Mouse (Mus musculus) liver, embryonic 14.5 days (tissue): ENCODE measurements around the gene Vsig1. TPM values are rescaled to one million over a fixed set of nuclear protein-coding genes. Genes with fewer than 3 reads are reported as not detected.

Source experiments
- ATAC-seq: fragments of 200-750 bp; cut with Nextera tagmentation; 2 replicates; pipeline ENCODE4 v1.8.0; 2017; ENCODE audit warnings: moderate number of reproducible peaks, mild to moderate bottlenecking, moderate library complexity; ENCODE audit not compliant: insufficient read depth
- DNase-seq, 3 experiments: peaks; one replicate each; pipeline ENCODE4 v3.0.0-alpha.2; 2012 to 2013; ENCODE audit warnings: low read depth in 3 of 3, low spot score in 3 of 3
- H3K27ac ChIP-seq: fragments of 300-500 bp; sonication (generic); 2 replicates; pipeline ENCODE4 v1.5.1; 2014; ENCODE audit warnings: moderate library complexity, mild to moderate bottlenecking, control low read depth, inconsistent platforms
- H3K27me3 ChIP-seq: fragments of 300-500 bp; sonication (generic); 2 replicates; pipeline ENCODE4 v1.6.1; 2014; ENCODE audit warnings: mild to moderate bottlenecking, low read length, moderate library complexity; ENCODE audit not compliant: control insufficient read depth, insufficient read depth
- H3K36me3 ChIP-seq: fragments of 300-500 bp; sonication (generic); replicated peaks from 2 replicates; pipeline ENCODE4 v1.6.1; 2014; ENCODE audit warnings: low read depth; ENCODE audit not compliant: control insufficient read depth, insufficient read depth
- H3K4me1 ChIP-seq, 2 experiments: fragments of 200-500 bp in 1 of 2; fragments of 300-500 bp in 1 of 2; sonication (generic) in 1 of 2; replicated peaks; 2 replicates each; pipeline ENCODE4 v1.6.1; 2012 to 2014; ENCODE audit warnings: antibody characterized with exemption in 1 of 2, inconsistent platforms in 1 of 2, low read length in 1 of 2; ENCODE audit not compliant: control insufficient read depth in 2 of 2, insufficient read depth in 2 of 2
- H3K4me2 ChIP-seq: fragments of 300-500 bp; sonication (generic); 2 replicates; pipeline ENCODE4 v1.6.1; 2014; ENCODE audit warnings: low read depth, mild to moderate bottlenecking, control low read depth, moderate library complexity
- H3K4me3 ChIP-seq, 2 experiments: fragments of 200-500 bp in 1 of 2; fragments of 300-500 bp in 1 of 2; sonication (generic) in 1 of 2; 2 replicates each; pipeline ENCODE4 v1.5.1; 2012 to 2014; ENCODE audit warnings: low read depth in 2 of 2, low read length in 2 of 2, mild to moderate bottlenecking in 2 of 2, control low read depth in 1 of 2, inconsistent platforms in 1 of 2, moderate library complexity in 1 of 2; ENCODE audit not compliant: insufficient read depth in 1 of 2
- H3K9ac ChIP-seq: fragments of 300-500 bp; sonication (generic); replicated peaks from 2 replicates; pipeline ENCODE4 v1.6.1; 2014; ENCODE audit warnings: mild to moderate bottlenecking, control low read depth, moderate library complexity
- H3K9me3 ChIP-seq: fragments of 300-500 bp; sonication (generic); 2 replicates; pipeline ENCODE4 v1.6.1; 2016; ENCODE audit warnings: low read length, mixed read lengths; ENCODE audit not compliant: control insufficient read depth
- CTCF ChIP-seq: IDR thresholded peaks from 2 replicates; pipeline ENCODE4 v1.5.1; 2016; ENCODE audit warnings: antibody characterized with exemption, low read depth, control low read depth
- EP300 ChIP-seq: IDR thresholded peaks from 2 replicates; pipeline ENCODE4 v1.6.1; 2016; ENCODE audit warnings: antibody characterized with exemption, low read depth
- WGBS: fragments of 180-500 bp; shearing (Covaris S2); extraction: QIAGEN DNeasy Blood & Tissue Kit; methylation state at CpG from one replicate; pipeline ENCODE4 v1.1.7; 2014; ENCODE audit not compliant: insufficient replicate concordance; 5-methylcytosine and 5-hydroxymethylcytosine counted together
- polyA plus RNA-seq, 2 experiments: library from polyadenylated mRNA; depleted of rRNA in 1 of 2; stranded (reverse) in 1 of 2; unstranded in 1 of 2; fragments of >200 nt; fragmentation: Nextera tagmentation in 1 of 2; extraction: Ambion mirVana in 1 of 2; gene quantifications; 2 replicates each; pipeline versions ENCODE4 v1.2.1 to v1.2.3; 2012 to 2014

The Vsig1 gene
- polyA plus RNA-seq, 2 experiments: 0.04 TPM; not detected in 1

DNA sequence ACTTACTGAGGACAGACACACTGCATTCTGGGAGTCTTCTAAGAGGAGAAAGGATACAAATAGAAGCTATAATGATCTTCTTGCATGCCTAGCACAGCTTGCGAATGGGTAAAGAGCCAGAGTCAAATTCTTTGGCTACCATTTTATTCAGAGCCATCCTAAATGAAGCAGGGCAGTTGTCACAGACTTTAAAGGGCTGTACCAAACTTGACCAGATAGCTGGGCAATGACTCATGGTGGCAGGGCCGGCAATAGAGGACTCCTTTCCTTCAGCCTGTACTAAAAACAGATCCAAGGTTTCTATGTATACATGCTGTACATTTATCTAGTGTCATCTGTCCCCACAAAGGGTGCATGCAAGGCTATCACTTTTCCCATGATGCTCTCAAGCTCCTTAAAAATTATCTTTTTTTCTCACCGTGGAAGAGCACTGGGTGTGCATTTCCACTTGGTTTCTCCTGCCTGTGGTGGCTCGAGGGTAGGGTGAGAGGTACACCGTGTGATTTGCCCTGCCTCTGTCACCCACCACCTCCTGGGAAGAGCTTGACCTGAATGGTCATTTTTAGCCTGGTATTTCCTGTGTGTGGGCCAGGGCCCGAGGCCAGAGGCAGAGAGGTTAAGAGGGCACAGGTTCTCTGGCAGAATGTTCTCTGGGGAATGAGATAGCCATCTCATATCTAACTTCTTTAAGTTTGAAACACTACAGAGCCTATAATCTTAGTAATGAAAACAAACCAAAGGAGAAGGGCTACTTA, 76.0 kb downstream of the Vsig1 start:
- Histone ChIP-seq H3K4me1 (peaks cover 0 to 3% of the 10 kb centered on the region in 2 experiments; a peak in 1 of 4 replicates), H3K36me3 (no peaks in the 10 kb centered on the region), H3K4me3 (no peak overlapping the region), H3K4me2 (no peak overlapping the region), H3K27me3 (no peaks in the 10 kb centered on the region; the same call in 1 of the 2 replicates), H3K9me3 (no peaks in the 10 kb centered on the region), H3K27ac (no peak overlapping the region), H3K9ac (no peak overlapping the region)
- ATAC-seq (no peak), DNase-seq (no peak)
- 29% methylated on average over 6 of the region's 6 CpGs for WGBS
- no peak for TF ChIP-seq CTCF

DNA sequence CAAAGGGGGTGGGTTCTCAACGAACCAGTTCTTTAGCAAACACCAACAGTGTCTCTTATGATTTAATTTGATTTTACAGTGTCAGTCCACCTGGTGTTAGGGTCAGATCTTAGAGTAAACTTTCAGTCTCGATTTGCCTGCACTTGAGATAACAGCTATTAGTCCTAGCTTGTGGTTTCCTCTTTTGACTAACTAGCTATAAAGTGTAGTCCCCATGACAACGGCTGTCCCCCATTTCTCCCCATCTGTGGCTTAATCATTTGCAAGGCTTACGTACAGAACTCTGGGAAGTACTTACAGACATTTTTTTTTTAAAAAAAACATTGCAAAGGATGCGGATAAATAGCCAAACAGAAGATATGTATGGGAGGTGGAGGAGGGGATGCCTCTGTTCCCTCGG, 77.4 kb downstream of the Vsig1 start:
- Histone ChIP-seq H3K9me3 (no peaks in the 10 kb centered on the region), H3K4me2 (no peak overlapping the region), H3K4me1 (peaks cover 0 to 3% of the 10 kb centered on the region in 2 experiments; a peak in 1 of 4 replicates), H3K9ac (no peak overlapping the region), H3K27me3 (no peaks in the 10 kb centered on the region; the same call in 1 of the 2 replicates), H3K27ac (no peak overlapping the region), H3K36me3 (no peaks in the 10 kb centered on the region), H3K4me3 (no peak overlapping the region)
- 29% methylated on average over 6 of the region's 6 CpGs for WGBS
- ATAC-seq (no peak), DNase-seq (no peak)
- TF ChIP-seq EP300: no peak
- no peak for TF ChIP-seq CTCF

DNA sequence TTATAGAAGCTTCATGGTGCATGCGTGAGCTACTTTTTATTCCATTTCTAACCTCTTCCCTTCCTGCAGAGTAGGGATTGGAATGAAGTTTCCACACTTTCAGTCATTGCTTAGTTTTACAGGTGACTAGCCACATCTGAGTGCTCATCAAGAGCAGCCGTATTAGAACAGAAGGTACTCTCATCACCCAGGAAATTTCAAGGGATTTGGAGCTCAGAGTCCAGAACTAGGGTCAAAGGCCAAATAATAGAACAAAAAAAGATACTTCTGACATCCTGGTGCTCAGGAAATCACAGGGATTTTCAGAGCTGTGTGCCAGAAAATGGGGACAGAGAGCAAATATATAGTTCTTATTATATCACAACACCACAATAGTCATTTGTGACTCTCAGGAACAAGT, 77.8 kb downstream of the Vsig1 start:
- no peaks in the 10 kb centered on the region for H3K36me3 ChIP-seq

More for the DNA sequence above, 77.8 kb downstream of the Vsig1 start:
- DNase-seq (no peak), ATAC-seq (no peak)
- TF ChIP-seq EP300 (no peak), CTCF (no peak)
- H3K27ac ChIP-seq: no peak overlapping the region
- no peaks in the 10 kb centered on the region for H3K9me3 ChIP-seq
- no peak overlapping the region for H3K9ac ChIP-seq
- H3K4me3 ChIP-seq: no peak overlapping the region
- peaks cover 0 to 3% of the 10 kb centered on the region in 2 experiments; a peak in 1 of 4 replicates for H3K4me1 ChIP-seq
- 78% methylated on average over 2 of the region's 2 CpGs for WGBS
- H3K4me2 ChIP-seq: no peak overlapping the region
- no peaks in the 10 kb centered on the region; the same call in 1 of the 2 replicates for H3K27me3 ChIP-seq

Other genes with a start within 250 kb of the Vsig1 start
- gene Mid2, start 243.0 kb upstream of the Vsig1 start, polyA plus RNA-seq (2012; rRNA removed): 0.29 and 0.38 TPM in 2 replicates
- 0.42 and 0.61 TPM in 2 replicates for gene Mid2, start 243.0 kb upstream of the Vsig1 start, polyA plus RNA-seq (2014; fragmentation: Nextera tagmentation; extraction: Ambion mirVana)
- not detected in 2 replicates for gene Tex13b, start 94.2 kb upstream of the Vsig1 start, polyA plus RNA-seq (2012; rRNA removed)
- not detected in 2 replicates for gene Tex13b, start 94.2 kb upstream of the Vsig1 start, polyA plus RNA-seq (2014; fragmentation: Nextera tagmentation; extraction: Ambion mirVana)
- 11.5 and 16.8 TPM in 2 replicates for gene Psmd10, start 49.1 kb downstream of the Vsig1 start, polyA plus RNA-seq (2012; rRNA removed)
- 39.1 and 39.4 TPM in 2 replicates for gene Psmd10, start 49.1 kb downstream of the Vsig1 start, polyA plus RNA-seq (2014; fragmentation: Nextera tagmentation; extraction: Ambion mirVana)
- gene Atg4a, start 49.3 kb downstream of the Vsig1 start, polyA plus RNA-seq (2012; rRNA removed): 7.8 and 11.2 TPM in 2 replicates
- 27.9 and 30.6 TPM in 2 replicates for gene Atg4a, start 49.3 kb downstream of the Vsig1 start, polyA plus RNA-seq (2014; fragmentation: Nextera tagmentation; extraction: Ambion mirVana)